Mouse (Mus musculus): Measurements from ENCODE around the gene Pigz. TPM values are rescaled to one million over a fixed set of nuclear protein-coding genes. Genes with fewer than 3 reads are reported as not detected.

Gene Pigz
- polyA plus RNA-seq, 1 experiment from 2014 or later: 0.57 TPM

DNA sequence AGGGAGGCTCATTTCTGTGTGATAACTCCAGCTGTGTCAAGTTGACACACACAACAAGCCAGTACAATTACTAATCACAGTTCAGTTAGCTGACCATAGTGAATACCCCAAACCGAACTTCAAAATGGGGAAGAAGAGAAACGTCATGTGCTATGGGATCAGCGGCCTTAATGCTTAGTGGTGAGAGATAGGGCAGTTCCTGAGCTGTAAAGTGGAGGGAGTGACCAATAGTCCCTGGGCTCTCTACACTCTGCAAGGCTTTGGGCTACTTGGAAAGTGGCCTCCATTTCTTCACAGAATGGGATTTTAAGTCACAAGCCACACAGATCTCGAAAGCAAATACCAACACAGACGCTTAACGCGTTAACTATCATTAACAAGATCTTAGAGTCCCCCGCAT is 13.7 kb downstream of the Pigz start:
- H3K27ac ChIP-seq (ENCODE audit: low read depth): peak overlapping the region; percentile 86
- peaks cover 22% of the 10 kb centered on the region for H3K36me3 ChIP-seq (ENCODE audit: control insufficient read depth, insufficient read depth, low read length)
- WGBS: 28% methylated on average over 8 of the region's 8 CpGs
- ATAC-seq (replicated peaks; ENCODE audit: low FRiP score, low TSS enrichment, low read depth) (no peak), DNase-seq (ENCODE audit: low spot score) (no peak)
- peak overlapping the region; percentile 92 for H3K4me2 ChIP-seq (ENCODE audit: low read length)
- no peaks in the 10 kb centered on the region for H3K27me3 ChIP-seq (replicated peaks; ENCODE audit: control insufficient read depth, insufficient read depth, low read length)
- H3K4me1 ChIP-seq (replicated peaks; ENCODE audit: control insufficient read depth, insufficient read depth, low read length): peaks cover 18% of the 10 kb centered on the region
- no peaks in the 10 kb centered on the region for H3K9me3 ChIP-seq (ENCODE audit: control insufficient read depth, low read length)
- H3K4me3 ChIP-seq (ENCODE audit: low read depth, low read length): peak overlapping the region; percentile 83
- peak overlapping the region; percentile 72 for H3K9ac ChIP-seq (ENCODE audit: low read length)

DNA sequence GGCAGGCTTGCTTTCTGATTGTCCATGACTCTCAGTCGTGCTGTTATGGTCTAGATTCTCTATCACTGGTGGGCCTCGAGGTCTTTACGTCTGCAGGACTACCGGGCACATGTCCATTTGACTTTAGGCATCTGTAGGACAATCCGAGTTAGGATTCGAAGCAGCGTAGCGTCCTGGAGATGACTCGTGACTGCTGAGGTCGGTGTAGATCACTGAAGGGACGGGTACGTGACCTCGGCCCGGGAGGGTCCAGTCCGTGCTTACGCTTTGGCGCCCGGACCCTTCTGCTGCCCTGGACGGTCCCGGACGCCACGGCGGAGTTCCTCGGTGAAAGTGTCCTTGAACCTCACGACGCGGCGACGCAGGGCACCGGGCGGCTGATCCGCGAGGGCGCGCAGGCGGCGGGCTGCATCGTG is 14.3 kb downstream of the Pigz start:
- peak overlapping the region; percentile 83 for H3K4me3 ChIP-seq (ENCODE audit: low read depth, low read length)
- peaks cover 18% of the 10 kb centered on the region for H3K4me1 ChIP-seq (replicated peaks; ENCODE audit: control insufficient read depth, insufficient read depth, low read length)
- ATAC-seq (replicated peaks; ENCODE audit: low FRiP score, low TSS enrichment, low read depth) (peak; percentile 73), DNase-seq (ENCODE audit: low spot score) (peak; percentile 80)
- H3K27ac ChIP-seq (ENCODE audit: low read depth): peak overlapping the region; percentile 86
- H3K4me2 ChIP-seq (ENCODE audit: low read length): peak overlapping the region; percentile 92
- H3K27me3 ChIP-seq (replicated peaks; ENCODE audit: control insufficient read depth, insufficient read depth, low read length): no peaks in the 10 kb centered on the region
- peak overlapping the region; percentile 72 for H3K9ac ChIP-seq (ENCODE audit: low read length)
- H3K36me3 ChIP-seq (ENCODE audit: control insufficient read depth, insufficient read depth, low read length): peaks cover 22% of the 10 kb centered on the region
- under 1% methylated on average over 38 of the region's 38 CpGs for WGBS
- H3K9me3 ChIP-seq (ENCODE audit: control insufficient read depth, low read length): no peaks in the 10 kb centered on the region

DNA sequence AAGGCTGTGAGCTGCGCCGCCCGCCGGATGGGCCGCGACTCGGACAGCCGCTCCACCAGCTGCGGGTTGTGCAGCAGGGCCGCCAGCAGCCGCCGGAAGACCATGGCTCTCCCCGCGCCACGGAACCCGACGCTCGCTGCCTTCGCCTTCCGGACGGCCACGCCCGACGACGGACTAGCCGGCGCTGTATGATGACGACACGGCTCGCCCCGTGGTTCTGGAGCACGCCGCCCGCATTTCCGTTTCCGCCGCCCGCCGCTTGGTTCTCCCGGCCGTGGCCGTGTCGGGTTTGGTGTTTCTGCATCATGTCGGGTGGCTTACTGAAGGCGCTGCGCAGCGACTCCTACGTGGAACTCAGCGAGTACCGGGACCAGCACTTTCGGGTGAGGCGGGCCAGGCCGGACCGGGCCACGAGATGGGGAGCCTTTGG is 14.7 kb downstream of the Pigz start, which contains the start of the genes 0610012G03Rik and Ncbp2:
Gene 0610012G03Rik (minus strand): TSS at position 150 of the 430 bp plus-strand sequence.
Gene Ncbp2 (plus strand): TSS at position 169 of the 430 bp plus-strand sequence.
- ATAC-seq (replicated peaks; ENCODE audit: low FRiP score, low TSS enrichment, low read depth) (peak; percentile 85), DNase-seq (ENCODE audit: low spot score) (peak; percentile 99)
- Histone ChIP-seq H3K36me3 (ENCODE audit: control insufficient read depth, insufficient read depth, low read length) (peaks cover 22% of the 10 kb centered on the region), H3K27ac (ENCODE audit: low read depth) (peak within 1 kb of the TSS; percentile 86), H3K9ac (ENCODE audit: low read length) (peak within 1 kb of the TSS; percentile 72), H3K4me3 (ENCODE audit: low read depth, low read length) (peak within 1 kb of the TSS; percentile 83), H3K4me2 (ENCODE audit: low read length) (peak within 1 kb of the TSS; percentile 96), H3K9me3 (ENCODE audit: control insufficient read depth, low read length) (no peaks in the 10 kb centered on the region), H3K27me3 (replicated peaks; ENCODE audit: control insufficient read depth, insufficient read depth, low read length) (no peaks in the 10 kb centered on the region), H3K4me1 (replicated peaks; ENCODE audit: control insufficient read depth, insufficient read depth, low read length) (peaks cover 18% of the 10 kb centered on the region)
- WGBS: under 1% methylated on average over 53 of the region's 55 CpGs

DNA sequence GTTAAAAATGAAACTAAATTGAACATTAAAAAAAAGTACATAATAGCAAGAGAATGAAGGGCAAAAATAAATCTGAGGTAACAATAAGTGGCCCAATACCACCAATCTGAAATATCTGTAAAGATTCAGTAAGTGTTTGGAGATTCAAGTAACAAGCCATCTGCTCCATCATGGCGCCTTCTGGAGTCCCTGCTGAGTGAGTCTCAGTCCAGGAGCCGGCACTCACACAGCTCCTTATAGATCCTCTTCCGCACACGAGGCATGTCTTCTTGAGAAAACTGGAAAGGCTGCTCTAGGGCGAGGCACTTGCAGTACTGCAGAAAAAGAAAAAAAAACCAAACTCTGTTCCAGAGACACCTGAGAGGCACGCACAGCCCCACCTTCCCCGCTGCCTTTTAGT is 29.6 kb downstream of the Pigz start:
- Histone ChIP-seq H3K36me3 (ENCODE audit: control insufficient read depth, insufficient read depth, low read length) (peaks cover 83% of the 10 kb centered on the region), H3K4me1 (replicated peaks; ENCODE audit: control insufficient read depth, insufficient read depth, low read length) (no peaks in the 10 kb centered on the region), H3K4me2 (ENCODE audit: low read length) (no peak overlapping the region), H3K9ac (ENCODE audit: low read length) (no peak overlapping the region), H3K27me3 (replicated peaks; ENCODE audit: control insufficient read depth, insufficient read depth, low read length) (no peaks in the 10 kb centered on the region), H3K9me3 (ENCODE audit: control insufficient read depth, low read length) (no peaks in the 10 kb centered on the region), H3K4me3 (ENCODE audit: low read depth, low read length) (no peak overlapping the region), H3K27ac (ENCODE audit: low read depth) (no peak overlapping the region)
- 89% methylated on average over 7 of the region's 7 CpGs for WGBS
- DNase-seq (ENCODE audit: low spot score) (no peak), ATAC-seq (replicated peaks; ENCODE audit: low FRiP score, low TSS enrichment, low read depth) (no peak)

DNA sequence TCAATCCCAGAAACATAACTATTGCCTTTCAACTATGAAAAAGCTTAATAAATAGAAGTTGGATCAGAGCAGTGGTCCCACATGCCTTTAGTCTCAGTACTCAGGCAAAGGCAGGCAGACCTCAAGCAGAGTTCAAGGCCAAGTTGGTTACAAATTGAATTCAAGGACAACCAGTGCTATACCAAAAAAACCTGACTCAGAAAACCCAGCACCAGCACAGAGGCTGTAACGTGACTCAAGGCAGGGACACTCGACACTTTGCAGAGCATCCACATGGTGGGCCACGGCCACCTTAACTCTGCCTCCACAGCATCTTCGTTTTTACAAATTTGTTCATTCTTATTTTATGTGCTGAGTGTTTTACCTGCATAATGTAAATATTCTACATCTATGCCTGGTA is 41.6 kb downstream of the Pigz start:
- Histone ChIP-seq H3K36me3 (ENCODE audit: control insufficient read depth, insufficient read depth, low read length) (peaks cover 64% of the 10 kb centered on the region), H3K9ac (ENCODE audit: low read length) (no peak overlapping the region), H3K4me1 (replicated peaks; ENCODE audit: control insufficient read depth, insufficient read depth, low read length) (no peaks in the 10 kb centered on the region), H3K27ac (ENCODE audit: low read depth) (no peak overlapping the region), H3K4me2 (ENCODE audit: low read length) (no peak overlapping the region), H3K9me3 (ENCODE audit: control insufficient read depth, low read length) (no peaks in the 10 kb centered on the region), H3K4me3 (ENCODE audit: low read depth, low read length) (no peak overlapping the region), H3K27me3 (replicated peaks; ENCODE audit: control insufficient read depth, insufficient read depth, low read length) (no peaks in the 10 kb centered on the region)
- ATAC-seq (replicated peaks; ENCODE audit: low FRiP score, low TSS enrichment, low read depth) (no peak), DNase-seq (ENCODE audit: low spot score) (no peak)
- WGBS: 83% methylated on average over 4 of the region's 4 CpGs

DNA sequence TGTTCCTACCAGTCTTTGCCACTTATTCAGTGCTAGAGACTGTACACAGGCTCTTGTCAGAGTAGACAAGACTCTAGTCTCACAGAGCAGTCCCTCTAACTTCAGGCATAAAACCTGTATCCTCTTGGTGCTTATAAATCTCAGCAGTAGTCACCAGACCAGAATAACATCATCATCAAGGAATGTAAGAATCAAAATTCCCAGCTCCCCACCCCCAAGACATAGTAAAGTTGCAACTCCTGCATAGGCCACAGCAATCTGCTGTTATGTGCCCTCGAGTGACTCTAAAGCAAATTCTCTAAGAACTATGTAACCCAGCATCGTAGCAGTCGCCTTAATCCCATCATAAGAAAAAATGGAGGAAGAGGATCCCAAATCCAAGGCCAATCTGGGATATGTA is 45.9 kb downstream of the Pigz start:
- Histone ChIP-seq H3K4me1 (replicated peaks; ENCODE audit: control insufficient read depth, insufficient read depth, low read length) (no peaks in the 10 kb centered on the region), H3K9ac (ENCODE audit: low read length) (no peak overlapping the region), H3K27ac (ENCODE audit: low read depth) (no peak overlapping the region), H3K4me3 (ENCODE audit: low read depth, low read length) (no peak overlapping the region), H3K36me3 (ENCODE audit: control insufficient read depth, insufficient read depth, low read length) (peaks cover 58% of the 10 kb centered on the region), H3K27me3 (replicated peaks; ENCODE audit: control insufficient read depth, insufficient read depth, low read length) (no peaks in the 10 kb centered on the region), H3K9me3 (ENCODE audit: control insufficient read depth, low read length) (no peaks in the 10 kb centered on the region), H3K4me2 (ENCODE audit: low read length) (no peak overlapping the region)
- ATAC-seq (replicated peaks; ENCODE audit: low FRiP score, low TSS enrichment, low read depth): no peak
- DNase-seq (ENCODE audit: low spot score): no peak
- 91% methylated on average over 3 of the region's 3 CpGs for WGBS

DNA sequence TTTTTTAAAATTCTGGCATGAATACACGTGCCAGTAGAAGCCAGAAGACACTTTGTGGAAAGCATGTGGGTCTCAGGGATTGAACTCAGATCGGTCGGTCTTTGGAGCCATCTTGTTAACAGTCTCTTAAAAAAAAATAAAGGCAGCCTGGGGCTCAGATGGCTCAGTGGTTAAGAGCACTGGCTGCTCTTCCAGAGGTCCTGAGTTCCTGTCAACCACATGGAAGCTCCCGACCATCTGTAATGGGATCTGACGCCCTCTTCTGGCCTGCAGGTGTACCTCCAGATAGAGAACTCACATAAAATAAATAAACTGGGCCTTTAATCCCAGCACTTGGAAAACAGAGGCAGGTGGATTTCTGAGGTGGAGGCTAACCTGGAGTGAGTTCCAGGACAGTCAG is 47.3 kb downstream of the Pigz start:
- Histone ChIP-seq H3K9ac (ENCODE audit: low read length) (no peak overlapping the region), H3K9me3 (ENCODE audit: control insufficient read depth, low read length) (no peaks in the 10 kb centered on the region), H3K36me3 (ENCODE audit: control insufficient read depth, insufficient read depth, low read length) (peaks cover 52% of the 10 kb centered on the region), H3K4me1 (replicated peaks; ENCODE audit: control insufficient read depth, insufficient read depth, low read length) (no peaks in the 10 kb centered on the region), H3K27ac (ENCODE audit: low read depth) (no peak overlapping the region), H3K4me3 (ENCODE audit: low read depth, low read length) (no peak overlapping the region), H3K27me3 (replicated peaks; ENCODE audit: control insufficient read depth, insufficient read depth, low read length) (no peaks in the 10 kb centered on the region), H3K4me2 (ENCODE audit: low read length) (no peak overlapping the region)
- no peak for ATAC-seq (replicated peaks; ENCODE audit: low FRiP score, low TSS enrichment, low read depth)
- WGBS: 82% methylated on average over 5 of the region's 5 CpGs
- DNase-seq (ENCODE audit: low spot score): no peak

DNA sequence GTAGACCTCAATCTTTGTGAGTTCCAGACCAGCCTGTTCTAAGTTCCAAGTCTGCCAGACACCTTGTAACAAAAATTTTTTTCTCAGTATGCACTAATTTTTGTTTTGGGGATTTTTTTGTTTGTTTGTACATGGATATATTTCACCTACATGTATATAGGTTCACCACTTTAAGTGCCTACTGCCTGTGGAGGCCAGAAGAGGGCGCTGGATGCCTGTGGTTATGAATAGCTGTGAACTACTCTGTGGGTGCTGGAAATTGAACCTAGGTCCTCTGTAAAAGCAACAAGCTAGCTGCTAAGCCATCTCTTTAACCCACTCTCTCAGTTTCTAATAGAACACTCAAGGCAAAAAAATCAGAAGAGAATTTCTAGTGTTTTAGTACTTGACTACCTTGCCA is 58.4 kb downstream of the Pigz start:
- 50% methylated on average over 1 of the region's 1 CpGs for WGBS
- H3K36me3 ChIP-seq (ENCODE audit: control insufficient read depth, insufficient read depth, low read length): peaks cover 36% of the 10 kb centered on the region
- no peaks in the 10 kb centered on the region for H3K9me3 ChIP-seq (ENCODE audit: control insufficient read depth, low read length)
- H3K27ac ChIP-seq (ENCODE audit: low read depth): no peak overlapping the region
- no peak overlapping the region for H3K9ac ChIP-seq (ENCODE audit: low read length)
- no peak overlapping the region for H3K4me2 ChIP-seq (ENCODE audit: low read length)
- ATAC-seq (replicated peaks; ENCODE audit: low FRiP score, low TSS enrichment, low read depth) (no peak), DNase-seq (ENCODE audit: low spot score) (no peak)
- H3K27me3 ChIP-seq (replicated peaks; ENCODE audit: control insufficient read depth, insufficient read depth, low read length): no peaks in the 10 kb centered on the region
- no peak overlapping the region for H3K4me3 ChIP-seq (ENCODE audit: low read depth, low read length)
- H3K4me1 ChIP-seq (replicated peaks; ENCODE audit: control insufficient read depth, insufficient read depth, low read length): no peaks in the 10 kb centered on the region

DNA sequence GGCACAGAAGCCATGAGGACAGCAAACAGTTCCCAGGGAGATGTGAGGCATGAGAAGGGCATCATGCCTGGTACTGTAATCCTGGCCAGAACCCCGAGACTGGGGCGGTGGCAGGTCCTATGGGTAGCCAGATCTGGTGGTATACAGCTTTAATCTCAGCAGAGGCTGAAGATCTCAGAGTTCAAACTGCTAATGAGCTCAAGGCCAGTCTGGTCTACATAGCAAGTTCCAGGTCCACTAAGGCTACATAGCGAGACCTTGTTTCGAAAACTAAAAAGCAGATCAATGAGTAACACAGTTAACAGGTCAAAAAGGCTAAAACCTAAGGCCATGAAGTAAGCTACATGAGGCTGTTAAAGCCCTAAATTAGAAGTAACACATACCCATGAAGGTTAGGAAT is 59.5 kb downstream of the Pigz start:
- Histone ChIP-seq H3K9me3 (ENCODE audit: control insufficient read depth, low read length) (no peaks in the 10 kb centered on the region), H3K27ac (ENCODE audit: low read depth) (no peak overlapping the region), H3K4me1 (replicated peaks; ENCODE audit: control insufficient read depth, insufficient read depth, low read length) (no peaks in the 10 kb centered on the region), H3K27me3 (replicated peaks; ENCODE audit: control insufficient read depth, insufficient read depth, low read length) (no peaks in the 10 kb centered on the region), H3K4me3 (ENCODE audit: low read depth, low read length) (no peak overlapping the region), H3K4me2 (ENCODE audit: low read length) (no peak overlapping the region), H3K9ac (ENCODE audit: low read length) (no peak overlapping the region), H3K36me3 (ENCODE audit: control insufficient read depth, insufficient read depth, low read length) (peaks cover 28% of the 10 kb centered on the region)
- DNase-seq (ENCODE audit: low spot score) (no peak), ATAC-seq (replicated peaks; ENCODE audit: low FRiP score, low TSS enrichment, low read depth) (no peak)
- WGBS: 94% methylated on average over 4 of the region's 4 CpGs

Data from intestine, embryonic 14.5 days (tissue).